Mouse (Mus musculus): ENCODE results near the gene Stab2.

Gene Stab2

GRCm38 (mm10) chr10:86976001-86976726 lies 31.7 kb downstream of the Stab2 start:
- peak in 1 of 2 experiments; percentile 35 for DNase-seq

GRCm38 (mm10) chr10:86973276-86973675 lies 34.5 kb downstream of the Stab2 start:
- no peak for DNase-seq

GRCm38 (mm10) chr10:86972503-86972826 lies 35.4 kb downstream of the Stab2 start:
- DNase-seq: no peak

GRCm38 (mm10) chr10:86971680-86972502 lies 35.9 kb downstream of the Stab2 start:
- DNase-seq: peak; percentile 45 to 71

GRCm38 (mm10) chr10:86969346-86969745 lies 38.5 kb downstream of the Stab2 start:
- DNase-seq: no peak

GRCm38 (mm10) chr10:86961542-86962466 lies 46.0 kb downstream of the Stab2 start:
- no peak for DNase-seq

- DNase-seq: no peak
These were observed 52.5 kb downstream of the Stab2 start for GRCm38 (mm10) chr10:86955299-86955698.

- DNase-seq: no peak
These were observed 55.1 kb downstream of the Stab2 start for GRCm38 (mm10) chr10:86952696-86953095.

GRCm38 (mm10) chr10:86950806-86951205 lies 57.0 kb downstream of the Stab2 start:
- DNase-seq: no peak

- no peak for DNase-seq
These were observed 57.9 kb downstream of the Stab2 start for GRCm38 (mm10) chr10:86949886-86950285.

GRCm38 (mm10) chr10:86947541-86947940 lies 60.3 kb downstream of the Stab2 start:
- no peak for DNase-seq

GRCm38 (mm10) chr10:86940591-86940990 lies 67.2 kb downstream of the Stab2 start:
- DNase-seq: no peak

GRCm38 (mm10) chr10:86934376-86934775 lies 73.4 kb downstream of the Stab2 start:
- DNase-seq: no peak

GRCm38 (mm10) chr10:86933906-86934305 lies 73.9 kb downstream of the Stab2 start:
- DNase-seq: peak in 1 of 2 experiments; percentile 11

- DNase-seq: peak; percentile 65 to 88
These were observed 74.6 kb downstream of the Stab2 start for GRCm38 (mm10) chr10:86933180-86933695.

GRCm38 (mm10) chr10:86923602-86924001 lies 84.2 kb downstream of the Stab2 start:
- DNase-seq: no peak

GRCm38 (mm10) chr10:86915595-86915994 lies 92.2 kb downstream of the Stab2 start:
- DNase-seq: no peak

- DNase-seq: no peak
These were observed 99.3 kb downstream of the Stab2 start for GRCm38 (mm10) chr10:86908562-86908961.

- no peak for DNase-seq
These were observed 100.8 kb downstream of the Stab2 start for GRCm38 (mm10) chr10:86907043-86907442.

GRCm38 (mm10) chr10:86895531-86895930 lies 112.3 kb downstream of the Stab2 start:
- DNase-seq: no peak

- no peak for DNase-seq
These were observed 116.8 kb downstream of the Stab2 start for GRCm38 (mm10) chr10:86891066-86891465.

- DNase-seq: no peak
These were observed 117.5 kb downstream of the Stab2 start for GRCm38 (mm10) chr10:86890166-86890930.

Data from lung, postnatal 4 days (tissue).